Mouse (Mus musculus): ENCODE results near the gene Ebf1. TPM values are rescaled to one million over a fixed set of nuclear protein-coding genes. Genes with fewer than 3 reads are reported as not detected.

Ebf1 gene
- total RNA-seq, 2 experiments from 2014 or later: 5.5 to 8.2 TPM

DNA sequence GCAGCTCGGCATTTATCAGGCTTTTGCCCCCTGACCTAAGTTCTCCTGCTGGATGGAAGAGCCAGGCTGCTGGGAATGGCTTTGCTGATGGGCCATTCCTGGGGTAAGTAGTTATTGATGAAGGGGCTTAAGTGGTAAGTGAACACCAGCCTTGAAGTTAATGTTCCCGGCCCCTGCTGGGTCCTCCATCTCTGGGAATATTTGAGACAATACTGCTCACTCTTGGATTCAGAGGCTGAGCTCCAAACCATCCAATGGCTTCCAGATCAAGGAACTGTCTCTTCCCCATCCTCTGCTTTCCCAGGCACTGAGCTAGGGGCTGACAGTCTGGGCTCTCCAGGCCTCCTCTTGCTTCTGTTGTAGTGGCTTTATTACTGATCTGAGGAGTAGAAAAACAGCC is 116.2 kb downstream of the Ebf1 start:
- DNase-seq (ENCODE audit: low spot score): no peak

DNA sequence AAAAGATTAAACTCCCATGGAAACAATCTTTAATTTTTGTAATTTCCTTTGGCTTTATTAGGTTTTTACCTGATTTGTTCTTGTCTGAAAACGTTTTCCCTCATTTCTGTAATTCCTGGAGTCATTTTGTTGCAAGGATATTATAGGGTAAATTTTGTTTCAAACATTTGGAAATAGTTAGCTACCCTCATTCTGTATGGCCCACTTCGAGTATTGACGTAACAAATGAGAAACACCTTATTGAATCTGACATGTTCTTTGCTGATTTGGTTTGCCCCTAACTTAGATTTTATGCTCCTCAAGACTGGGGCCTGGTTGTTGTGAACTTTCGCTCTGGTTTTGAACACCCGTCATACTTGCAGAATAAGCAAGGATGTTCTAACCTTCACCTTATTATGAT is 120.9 kb downstream of the Ebf1 start:
- DNase-seq (ENCODE audit: low spot score): no peak

DNA sequence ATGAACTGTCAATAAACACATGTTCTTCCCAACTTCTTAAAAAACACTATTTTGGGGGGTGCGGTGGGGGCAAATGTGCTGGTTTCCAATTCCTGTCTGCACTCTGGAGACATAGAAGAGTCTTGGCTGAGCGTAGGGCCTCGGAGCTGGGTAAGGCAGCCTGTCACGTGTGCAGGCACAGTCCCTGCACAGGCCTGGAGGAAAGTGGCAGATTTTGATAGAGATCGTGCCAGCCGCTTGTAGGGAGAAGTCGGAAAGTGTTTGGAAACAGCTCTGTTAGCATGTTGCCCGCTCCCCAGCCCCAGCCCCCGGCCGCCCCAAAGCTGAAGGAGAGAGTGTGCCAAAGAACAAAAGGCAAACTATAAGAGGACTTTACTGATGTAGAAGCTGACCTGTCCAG is 121.7 kb downstream of the Ebf1 start:
- no peak for DNase-seq (ENCODE audit: low spot score)

DNA sequence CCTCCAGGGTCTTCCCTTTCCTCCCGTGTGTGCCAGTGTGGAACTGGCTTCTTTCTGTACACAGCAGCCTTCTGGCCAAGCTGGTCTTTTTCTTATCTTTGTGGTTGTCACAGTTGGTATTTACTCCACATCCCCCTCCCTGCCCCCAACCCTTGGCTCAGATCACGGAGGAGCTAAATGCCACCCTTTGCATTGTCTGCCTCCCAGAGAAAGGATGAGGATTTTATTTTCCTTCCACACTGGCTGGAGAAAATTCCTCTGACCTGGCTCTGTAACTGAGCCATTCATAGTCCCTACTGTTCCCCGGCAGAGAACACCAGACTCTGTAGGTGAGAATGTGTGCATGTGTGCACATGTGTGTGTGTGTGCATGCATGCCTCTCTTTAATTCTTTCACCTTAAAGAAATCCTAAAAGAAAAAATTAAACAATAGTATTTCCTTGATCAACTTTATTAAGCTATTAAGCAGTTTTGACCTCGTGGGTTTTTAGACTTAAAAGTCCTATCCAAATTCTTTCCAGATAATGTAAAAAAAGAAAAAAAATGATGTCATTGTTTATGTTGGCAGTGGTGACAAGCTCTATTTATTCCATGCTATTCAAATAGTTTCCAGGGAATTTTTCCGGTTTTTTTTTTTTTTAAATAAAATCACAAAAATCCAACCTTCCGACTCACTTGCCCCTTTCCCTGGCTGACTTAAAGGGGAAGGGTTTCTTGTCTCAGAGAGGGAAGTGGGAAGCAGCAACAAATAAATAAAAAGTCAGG is 123.3 kb downstream of the Ebf1 start:
- no peak for DNase-seq (ENCODE audit: low spot score)

DNA sequence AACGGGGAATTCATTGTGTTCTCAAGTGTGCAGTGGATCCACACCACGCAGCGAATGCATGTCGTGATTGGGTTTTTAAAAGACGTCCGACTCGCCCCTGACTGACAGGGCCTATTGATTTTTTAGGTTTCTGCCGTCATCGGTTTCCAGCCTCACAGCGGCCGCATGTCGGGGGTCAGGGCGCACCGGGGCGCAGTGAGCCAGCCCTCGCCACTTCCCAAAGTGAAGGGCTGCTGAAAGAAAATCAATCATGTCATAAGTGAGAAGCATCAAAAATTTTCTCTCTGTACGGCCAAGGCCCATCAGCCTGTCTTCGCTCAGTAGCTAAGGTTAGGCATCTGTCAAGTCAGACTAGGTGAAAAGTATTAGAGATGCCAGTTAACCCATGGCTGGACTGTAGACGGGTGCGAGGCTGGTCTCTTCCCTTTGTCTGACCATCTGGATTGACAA is 124.0 kb downstream of the Ebf1 start:
- DNase-seq (ENCODE audit: low spot score): no peak

DNA sequence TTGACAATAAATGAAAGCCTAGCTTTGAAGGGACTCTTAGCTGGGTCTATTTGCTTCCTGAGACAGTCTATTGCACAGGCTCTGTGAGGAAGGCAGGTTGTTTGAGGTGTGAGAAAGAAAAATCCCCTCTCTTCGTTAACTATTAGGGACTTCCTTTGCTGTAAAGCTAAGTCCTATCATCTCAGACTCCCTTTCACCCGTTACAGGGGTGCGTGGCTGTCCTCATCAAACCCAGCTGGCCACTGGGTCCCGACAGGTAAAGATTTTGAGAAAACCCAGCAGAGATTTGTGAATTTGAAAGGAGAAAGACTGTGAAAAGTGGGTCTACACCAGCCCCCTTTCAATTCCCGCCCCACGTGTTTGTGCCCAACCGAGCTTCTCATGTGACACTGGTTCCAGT is 127.3 kb downstream of the Ebf1 start:
- no peak for DNase-seq (ENCODE audit: low spot score)

DNA sequence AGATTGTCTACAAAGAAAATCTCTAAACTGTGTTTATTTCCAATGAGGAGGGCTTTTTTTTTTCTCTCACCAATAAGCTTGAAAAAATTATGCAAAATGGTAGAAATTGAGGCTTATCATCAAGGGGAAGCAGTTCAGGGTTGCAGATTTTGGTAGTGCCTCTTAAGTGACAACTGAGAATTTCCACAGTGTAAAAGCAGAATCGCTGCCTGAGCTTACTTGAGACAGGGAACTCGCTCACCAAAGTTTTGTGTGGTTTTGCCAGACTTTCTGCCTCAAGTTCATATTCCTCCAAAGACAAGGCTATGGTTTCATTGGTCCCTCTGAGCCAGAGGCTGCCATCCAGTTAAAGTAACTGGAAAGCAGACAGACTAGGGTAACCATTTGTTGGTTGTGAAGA is 128.8 kb downstream of the Ebf1 start:
- no peak for DNase-seq (ENCODE audit: low spot score)

DNA sequence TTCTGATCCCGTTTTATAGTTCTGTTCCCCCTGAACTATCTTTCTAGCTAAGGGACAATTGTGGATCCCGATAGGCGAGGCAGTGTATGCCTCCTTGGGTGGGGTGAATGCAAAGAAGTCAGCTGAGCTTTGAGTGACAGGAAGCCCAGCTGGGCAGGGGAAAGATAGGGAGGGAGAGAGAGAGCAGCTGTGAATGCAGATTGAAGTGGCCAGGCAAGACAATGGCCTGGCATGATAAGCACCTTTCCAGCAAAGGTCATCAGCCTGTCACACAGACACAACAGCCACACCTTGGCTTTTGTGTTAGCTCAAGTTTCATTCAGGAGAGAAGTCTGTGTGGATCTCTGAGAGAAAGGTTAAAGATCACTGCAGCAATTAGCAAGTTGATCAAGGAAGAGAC is 129.6 kb downstream of the Ebf1 start:
- DNase-seq (ENCODE audit: low spot score): no peak

DNA sequence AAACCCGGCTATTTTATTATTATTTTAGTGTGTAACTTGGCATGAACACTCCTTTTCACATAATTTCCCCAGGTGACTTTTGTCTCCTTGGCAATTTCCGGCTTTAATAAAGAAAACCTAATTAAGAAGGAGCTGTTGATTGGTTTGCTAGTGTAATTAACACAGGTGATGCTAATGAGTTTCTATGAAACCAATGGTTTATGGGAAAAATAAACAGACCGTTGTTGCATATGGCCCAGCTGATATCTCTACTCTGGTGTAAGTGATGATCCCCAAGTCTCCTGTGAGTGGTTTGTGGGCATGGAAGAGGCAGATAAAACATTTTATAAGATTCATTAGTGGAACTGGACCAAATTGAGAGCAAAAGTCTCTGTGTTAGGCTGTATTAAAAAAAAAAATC is 132.2 kb downstream of the Ebf1 start:
- DNase-seq (ENCODE audit: low spot score): no peak

DNA sequence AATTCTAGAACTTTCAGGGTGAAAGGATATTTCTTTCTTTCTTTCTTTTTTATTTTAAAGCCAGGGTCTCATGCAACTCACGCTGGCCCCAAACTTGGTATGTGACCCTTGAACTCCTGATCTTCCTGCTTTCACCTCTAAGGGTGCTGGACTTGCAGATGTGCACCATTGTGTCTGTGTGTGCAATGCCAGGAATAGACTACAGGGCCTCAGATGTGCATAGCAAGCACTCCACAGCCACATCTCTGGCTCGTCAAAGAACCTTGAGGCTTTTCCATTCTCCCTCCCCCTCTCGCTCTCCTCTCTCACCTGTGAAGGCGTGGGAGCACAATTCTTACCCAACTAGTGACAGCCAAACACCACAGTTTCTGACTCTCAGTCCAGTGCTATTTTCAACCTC is 137.2 kb downstream of the Ebf1 start:
- no peak for DNase-seq (ENCODE audit: low spot score)

DNA sequence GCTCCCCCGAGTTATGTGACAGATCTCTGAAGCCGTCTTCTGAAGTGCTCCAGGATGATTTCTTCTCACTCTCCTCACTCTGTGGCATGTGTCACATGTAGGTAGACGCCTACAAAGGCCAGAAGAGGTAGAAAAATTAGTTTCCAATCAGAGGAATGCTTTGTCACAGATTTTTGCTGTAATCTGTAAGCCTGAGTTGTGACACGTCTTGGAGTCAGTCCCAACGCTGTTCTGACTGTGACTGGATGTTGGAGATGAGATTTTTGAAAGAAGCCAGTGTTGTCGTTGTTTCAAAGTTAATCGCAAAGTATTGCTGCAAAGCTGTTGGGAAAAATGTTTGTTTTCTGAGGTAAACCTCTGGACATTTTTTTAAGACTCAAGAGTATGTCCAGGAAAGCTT is 139.2 kb downstream of the Ebf1 start:
- peak; percentile 32 for DNase-seq (ENCODE audit: low spot score)

DNA sequence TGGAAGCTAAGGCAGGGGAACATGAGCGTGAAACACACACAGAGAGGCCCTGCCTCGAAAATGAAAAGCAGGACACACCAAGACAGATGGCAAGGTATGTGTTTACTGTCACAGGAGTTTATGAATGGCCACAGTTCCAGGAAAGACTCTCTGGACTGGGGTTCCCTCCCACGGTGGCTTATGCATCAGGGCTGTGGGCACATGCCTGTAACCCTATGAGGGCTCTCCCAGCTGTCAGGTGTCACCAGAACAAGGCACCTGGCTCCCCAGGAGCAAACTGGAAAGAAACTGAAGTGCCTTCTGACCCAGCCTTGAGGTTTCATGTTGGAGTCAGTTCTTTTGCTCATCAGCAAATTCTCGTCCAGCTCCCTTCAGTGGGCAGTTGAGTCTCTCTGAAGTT is 141.7 kb downstream of the Ebf1 start:
- DNase-seq (ENCODE audit: low spot score): no peak

DNA sequence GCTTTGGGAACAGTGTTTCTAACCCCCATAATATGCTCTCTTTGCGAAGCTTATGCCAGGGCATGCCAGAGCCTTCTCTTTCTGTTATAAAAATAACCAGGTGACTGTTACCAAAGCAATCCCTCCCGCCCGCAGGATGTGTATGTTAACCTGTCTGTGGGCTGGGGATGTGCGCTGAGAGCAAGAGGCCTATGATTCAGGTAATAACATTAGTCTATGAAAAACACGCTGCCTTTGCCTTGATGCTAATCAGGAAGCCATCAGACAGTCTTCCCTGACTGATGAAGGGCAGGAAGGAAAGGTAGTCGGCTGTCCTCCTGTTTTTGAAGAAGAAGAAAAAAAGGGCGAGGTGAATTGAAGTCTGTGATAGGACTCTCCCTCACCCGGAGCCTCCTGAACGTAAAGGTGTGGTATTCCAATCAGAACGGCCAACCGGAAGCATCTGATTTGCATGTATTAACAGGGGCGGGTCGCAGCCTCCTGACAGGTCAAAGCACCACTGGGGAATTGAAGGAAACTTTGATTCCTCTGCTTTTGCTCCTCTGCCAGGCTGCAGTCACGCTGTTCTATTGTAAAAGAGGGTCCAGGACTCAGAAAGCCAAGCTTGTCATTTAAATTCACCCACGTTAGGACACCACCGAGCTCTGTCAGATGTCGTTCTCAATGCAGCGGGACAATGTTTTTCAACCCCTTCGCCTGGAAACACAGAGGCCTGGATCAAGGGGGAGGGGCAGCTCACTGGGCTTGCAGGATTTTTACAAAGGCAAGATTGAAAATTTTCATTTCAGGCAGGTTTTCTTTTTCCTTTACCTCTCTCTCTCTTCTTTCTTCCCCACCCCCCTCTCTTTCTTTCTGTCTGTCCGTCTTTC is 144.2 kb downstream of the Ebf1 start:
- DNase-seq (ENCODE audit: low spot score): no peak

DNA sequence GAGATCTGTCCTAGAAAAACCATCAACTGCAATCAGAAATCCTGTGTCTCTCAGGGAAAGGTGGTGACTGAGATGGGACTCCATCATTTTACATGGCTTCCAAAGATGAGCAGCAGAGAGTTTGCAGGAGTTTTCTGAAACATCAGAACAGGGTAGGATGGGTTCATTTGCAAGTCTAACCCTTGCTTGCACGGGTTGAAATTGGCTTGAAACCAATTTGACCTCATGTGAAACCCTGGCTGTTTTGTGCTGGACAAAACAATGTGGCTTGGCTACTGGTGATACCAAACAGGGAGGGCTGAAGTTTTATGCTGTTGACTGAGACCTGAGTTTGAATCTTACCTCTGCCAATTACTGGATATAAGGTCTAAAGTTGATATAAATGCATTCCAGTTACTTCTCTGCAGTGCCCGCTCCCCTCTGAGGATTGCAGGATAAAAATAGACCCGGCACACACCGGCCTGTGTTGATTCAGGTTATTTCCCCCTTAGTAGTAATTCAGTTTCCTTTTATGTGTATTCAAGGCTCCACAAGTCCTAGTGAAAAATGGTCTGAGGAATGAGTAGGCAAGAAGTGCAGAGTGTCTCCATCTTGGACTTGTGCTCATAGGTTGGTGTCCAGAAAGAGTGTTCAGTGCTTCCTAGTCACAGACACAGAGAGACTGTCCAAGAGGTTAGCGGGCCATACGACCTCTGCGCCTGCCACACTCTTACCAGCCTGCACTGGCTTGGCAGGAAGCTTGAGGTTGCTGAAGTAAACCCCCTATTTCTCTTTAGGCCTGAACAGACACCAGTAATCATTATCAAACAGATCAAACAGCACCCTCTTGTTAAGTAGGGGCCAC is 147.1 kb downstream of the Ebf1 start:
- DNase-seq (ENCODE audit: low spot score): no peak

DNA sequence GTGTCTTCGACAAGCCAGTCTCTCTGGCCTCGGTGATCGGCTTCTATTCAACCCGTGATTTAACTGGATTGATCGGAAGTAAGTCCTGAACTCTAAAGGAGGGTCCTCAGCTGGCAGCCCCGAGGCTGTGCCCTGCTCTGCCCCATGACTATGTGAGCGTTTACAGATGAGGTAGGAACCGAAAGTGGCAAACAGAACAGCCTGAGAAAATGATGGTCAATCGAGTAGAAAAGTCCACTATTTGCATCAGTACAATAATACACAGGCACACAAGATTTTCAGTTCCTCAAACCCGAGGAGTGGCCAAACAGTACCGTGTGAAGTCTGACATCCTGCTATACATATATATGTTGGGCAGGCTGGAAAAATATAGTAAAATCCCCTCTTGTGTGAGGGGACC is 147.9 kb downstream of the Ebf1 start:
- no peak for DNase-seq (ENCODE audit: low spot score)

DNA sequence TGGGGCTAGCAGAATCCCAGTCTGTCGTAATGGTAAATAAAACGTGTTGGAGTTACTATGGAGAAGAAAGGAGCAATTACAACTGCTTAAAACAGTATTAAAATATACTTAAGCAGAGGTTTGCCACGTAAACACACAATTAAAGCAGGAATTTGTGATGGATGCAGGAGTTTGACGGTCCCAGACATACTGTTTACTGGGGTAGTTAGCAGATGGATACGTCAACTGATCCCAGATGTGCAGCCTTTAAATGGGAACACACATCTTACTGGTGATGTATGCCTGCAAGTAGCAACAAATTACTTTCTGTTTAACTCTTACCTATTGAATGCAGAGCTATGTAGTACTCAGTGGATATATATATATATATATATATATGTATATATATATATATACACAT is 149.1 kb downstream of the Ebf1 start:
- no peak for DNase-seq (ENCODE audit: low spot score)

DNA sequence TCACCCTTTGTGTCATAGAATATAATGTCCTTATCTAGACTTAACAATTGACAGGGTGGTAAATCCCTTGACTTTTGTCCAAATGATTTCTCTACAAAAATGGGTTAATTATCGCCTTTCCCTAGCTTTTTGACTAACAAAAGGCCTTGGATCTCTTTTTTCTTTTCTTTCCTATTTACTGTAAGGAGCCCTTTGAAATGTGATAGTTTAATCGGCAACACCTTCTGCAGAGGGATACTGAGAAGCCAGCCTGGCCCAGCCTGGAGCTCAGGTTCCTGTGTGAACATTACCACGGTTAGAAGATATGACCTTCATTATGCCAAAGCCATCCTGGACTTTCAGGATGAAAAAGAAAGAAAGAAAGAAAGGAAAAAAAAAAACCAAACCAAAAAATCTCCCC is 150.2 kb downstream of the Ebf1 start:
- DNase-seq (ENCODE audit: low spot score): no peak

DNA sequence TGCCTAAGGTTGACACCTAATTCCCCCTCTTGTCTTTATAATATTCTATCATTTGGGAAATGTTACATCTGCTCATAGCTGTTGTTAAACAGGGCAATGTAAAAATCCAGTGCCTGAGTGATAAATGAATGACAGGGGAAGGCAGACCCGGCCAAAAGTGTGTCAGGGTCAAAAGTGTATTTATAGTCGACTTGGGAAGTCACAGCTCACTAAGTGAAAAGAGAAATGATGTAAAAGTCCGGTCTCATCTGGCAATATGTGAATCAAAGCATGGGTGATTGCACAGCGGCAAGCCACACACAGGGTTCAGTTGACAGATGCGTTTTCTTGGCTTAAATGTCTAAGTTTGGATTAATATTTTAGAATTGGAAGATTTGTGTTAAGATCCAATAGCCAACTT is 151.2 kb downstream of the Ebf1 start:
- DNase-seq (ENCODE audit: low spot score): no peak

DNA sequence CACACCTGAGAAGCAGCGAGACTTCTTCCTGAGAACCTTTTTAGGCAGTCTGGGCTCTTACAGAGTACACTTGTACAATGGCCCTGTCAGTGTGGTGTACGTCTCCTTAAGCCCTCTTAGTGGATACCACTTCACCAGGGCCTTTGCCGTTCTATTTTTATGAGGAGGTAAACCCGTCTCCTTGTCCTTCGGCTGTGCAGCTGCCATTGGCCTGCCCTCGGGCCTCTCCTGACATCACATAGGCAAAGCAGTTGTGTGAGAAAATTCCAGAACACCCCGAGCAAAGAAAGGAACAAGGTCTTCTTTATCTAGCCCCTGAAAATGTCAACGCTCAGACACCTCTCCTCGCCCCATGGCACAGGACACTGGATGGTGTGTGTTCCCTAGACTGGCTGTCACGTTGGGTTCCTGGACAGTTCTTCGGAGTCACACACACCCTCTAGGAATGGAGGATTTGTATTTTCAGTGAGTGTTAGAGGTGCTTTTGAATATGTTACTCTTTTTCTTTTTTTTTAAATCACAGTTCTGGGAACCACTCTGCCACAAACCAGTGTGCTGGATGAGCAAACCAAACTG is 154.0 kb downstream of the Ebf1 start:
- DNase-seq (ENCODE audit: low spot score): no peak

DNA sequence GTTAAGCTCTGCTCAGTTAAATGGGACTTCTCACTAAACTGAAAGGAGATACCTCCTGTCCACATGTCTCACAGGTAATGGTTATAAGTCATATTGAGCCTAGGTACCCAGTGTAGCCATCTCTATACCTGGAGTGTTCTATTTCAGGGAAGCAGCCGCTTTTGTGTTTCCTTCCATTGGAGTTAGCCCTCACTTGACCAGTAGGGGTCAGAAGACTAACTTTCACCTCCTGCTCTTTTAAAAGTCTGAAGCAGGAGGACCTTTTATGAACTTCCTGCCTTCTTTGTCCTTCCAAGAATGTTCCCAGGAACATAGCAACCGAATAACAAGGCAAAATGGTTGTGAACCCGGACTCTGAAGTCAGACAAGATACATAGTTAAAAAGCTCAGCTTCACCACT is 157.3 kb downstream of the Ebf1 start:
- no peak for DNase-seq (ENCODE audit: low spot score)

DNA sequence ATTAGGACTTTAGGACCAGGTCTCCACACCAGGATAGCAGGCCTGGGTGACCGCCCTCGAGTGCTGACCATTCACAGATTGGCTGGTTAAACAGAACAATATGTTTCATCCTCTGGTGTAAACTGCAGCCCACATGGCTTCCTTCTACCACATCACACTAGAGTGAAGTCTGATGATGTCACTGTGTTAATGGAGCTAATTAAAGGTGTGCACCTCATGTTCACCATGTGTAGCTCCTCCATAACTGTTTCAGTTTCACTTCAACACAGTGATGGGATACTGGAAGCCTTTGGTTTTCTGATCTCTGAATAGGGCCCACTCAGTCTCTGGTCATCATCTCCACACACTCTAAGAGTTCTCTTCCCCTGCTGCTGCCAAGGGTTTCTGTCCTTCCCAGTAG is 158.4 kb downstream of the Ebf1 start:
- no peak for DNase-seq (ENCODE audit: low spot score)

DNA sequence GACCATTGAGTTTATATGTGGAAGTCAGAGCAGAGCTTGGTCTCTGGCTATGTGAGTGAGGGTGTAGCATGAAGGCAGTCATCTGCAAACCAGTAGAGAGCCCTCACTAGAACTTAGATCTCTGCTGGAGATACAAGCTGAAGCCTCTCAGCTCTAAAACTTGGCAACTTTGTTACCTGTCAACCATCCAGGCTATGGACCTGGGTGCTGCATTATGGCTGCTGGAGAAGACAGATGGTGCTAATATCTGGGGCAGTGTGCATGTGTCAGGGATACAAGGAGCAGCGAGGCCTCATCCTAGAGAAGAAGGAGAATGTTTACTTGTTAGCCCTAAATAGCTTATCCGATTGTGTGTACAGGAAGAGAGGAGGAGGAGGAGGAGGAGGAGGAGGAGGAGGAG is 159.4 kb downstream of the Ebf1 start:
- no peak for DNase-seq (ENCODE audit: low spot score)
